Mouse (Mus musculus): ENCODE data around the gene Gm3317. TPM values are rescaled to one million over a fixed set of nuclear protein-coding genes. Genes with fewer than 3 reads are reported as not detected.
"Not testable (repeated sequence)": the region's sequence is repeated elsewhere in the genome, so short reads cannot be mapped to it uniquely, and the experiment has no call there.

Gm3317 gene
- not detected in 2 replicates for polyA plus RNA-seq (2015; fragmentation: Nextera tagmentation; extraction: Ambion mirVana)

DNA sequence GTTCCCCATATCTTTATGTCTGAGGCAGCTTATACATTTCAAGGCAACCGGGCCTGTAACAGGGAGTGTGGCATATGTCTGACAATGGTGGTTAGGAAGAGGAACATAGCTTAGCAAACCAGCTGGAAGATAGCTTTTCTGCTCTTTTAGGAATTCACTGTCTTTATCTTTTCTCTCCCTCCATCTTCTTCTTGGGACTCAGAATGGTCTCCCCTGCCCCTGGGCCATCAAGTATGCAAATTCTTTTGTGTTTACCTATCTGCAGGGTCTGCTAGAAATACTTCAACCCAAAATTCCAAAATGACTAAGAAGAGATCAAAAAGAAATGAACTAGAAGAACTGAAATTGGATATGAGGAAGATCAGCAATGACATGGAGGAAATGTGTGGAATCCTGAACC is at the start of gene Gm3317:
Gene Gm3317 (plus strand): TSS at position 301 of the 400 bp plus-strand sequence.
- H3K9me3 ChIP-seq; H3K4me1 ChIP-seq; H3K4me3 ChIP-seq (replicated peaks); H3K4me2 ChIP-seq; H3K36me3 ChIP-seq; H3K27me3 ChIP-seq (replicated peaks); ATAC-seq (ENCODE audit: insufficient read depth, low FRiP score, low read depth); H3K9ac ChIP-seq; H3K27ac ChIP-seq: not testable (repeated sequence)
- WGBS: no CpG with 5 or more reads among the region's 1 CpGs

GRCm38 (mm10) chr14:5131219-5131618 is 33.1 kb upstream of the Gm3317 start, which contains the start of gene Gm8279:
Gene Gm8279, plus strand, starts transcription at chr14:5131519.
- H3K36me3 ChIP-seq; H3K4me1 ChIP-seq; H3K4me2 ChIP-seq; ATAC-seq (ENCODE audit: insufficient read depth, low FRiP score, low read depth); H3K9me3 ChIP-seq; H3K27ac ChIP-seq; H3K9ac ChIP-seq; H3K27me3 ChIP-seq (replicated peaks); H3K4me3 ChIP-seq (replicated peaks): not testable (repeated sequence)
- WGBS: 68% methylated on average over 2 of the region's 2 CpGs

DNA sequence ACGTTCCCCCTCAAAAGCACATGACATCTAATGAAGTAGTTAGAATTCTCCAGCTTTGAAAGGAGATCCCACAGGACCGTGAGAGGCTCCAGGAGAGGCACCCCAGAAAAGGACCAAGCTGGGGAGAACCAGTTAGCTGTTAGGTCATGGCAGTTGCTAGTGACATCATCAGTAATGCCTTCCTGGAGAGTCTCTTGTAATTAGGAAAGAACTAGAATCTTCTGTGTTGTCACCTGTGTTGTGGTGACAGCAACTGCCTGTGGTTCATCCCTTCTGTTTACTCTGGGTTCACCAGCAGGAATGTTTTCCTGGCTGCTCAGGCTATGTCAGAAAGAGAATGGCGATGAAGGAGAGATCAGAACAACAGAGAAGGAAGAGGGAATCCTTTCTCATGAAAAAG is 21.2 kb downstream of the Gm3317 start, which contains the start of gene Gm8271:
Gene Gm8271 (plus strand): TSS at position 301 of the 400 bp plus-strand sequence.
- H3K9ac ChIP-seq; H3K4me3 ChIP-seq (replicated peaks); ATAC-seq (ENCODE audit: insufficient read depth, low FRiP score, low read depth); H3K27me3 ChIP-seq (replicated peaks); H3K9me3 ChIP-seq; H3K4me2 ChIP-seq; H3K27ac ChIP-seq; H3K36me3 ChIP-seq; H3K4me1 ChIP-seq: not testable (repeated sequence)
- WGBS: no CpG with 5 or more reads among the region's 3 CpGs

Other genes starting within 250 kb of the Gm3317 start
- not detected in 2 replicates for gene Gm8297, start 180.6 kb upstream of the Gm3317 start, polyA plus RNA-seq (2015; fragmentation: Nextera tagmentation; extraction: Ambion mirVana)
- gene Gm3298, start 148.6 kb upstream of the Gm3317 start, polyA plus RNA-seq (2015; fragmentation: Nextera tagmentation; extraction: Ambion mirVana): not detected in 2 replicates
- not detected in 2 replicates for gene 4930555G01Rik, start 113.9 kb upstream of the Gm3317 start, polyA plus RNA-seq (2015; fragmentation: Nextera tagmentation; extraction: Ambion mirVana)
- gene Gm8281, start 93.5 kb upstream of the Gm3317 start, polyA plus RNA-seq (2015; fragmentation: Nextera tagmentation; extraction: Ambion mirVana): 0.97 and 1.2 TPM in 2 replicates
- not detected in 2 replicates for gene Gm8279, start 33.0 kb upstream of the Gm3317 start, polyA plus RNA-seq (2015; fragmentation: Nextera tagmentation; extraction: Ambion mirVana)
- not detected in 2 replicates for gene Gm8271, start 21.3 kb downstream of the Gm3317 start, polyA plus RNA-seq (2015; fragmentation: Nextera tagmentation; extraction: Ambion mirVana)
- not detected in 2 replicates for gene Gm3526, start 96.0 kb downstream of the Gm3317 start, polyA plus RNA-seq (2015; fragmentation: Nextera tagmentation; extraction: Ambion mirVana)
- not detected in 2 replicates for gene Gm3542, start 170.4 kb downstream of the Gm3317 start, polyA plus RNA-seq (2015; fragmentation: Nextera tagmentation; extraction: Ambion mirVana)
- 0.09 and 0.37 TPM in 2 replicates for gene Gm3500, start 224.5 kb downstream of the Gm3317 start, polyA plus RNA-seq (2015; fragmentation: Nextera tagmentation; extraction: Ambion mirVana)